Mouse (Mus musculus): Measurements from ENCODE around the gene Tuba4a. TPM values are rescaled to one million over a fixed set of nuclear protein-coding genes. Genes with fewer than 3 reads are reported as not detected.

Gene Tuba4a
- total RNA-seq (2023), result 183 TPM

GRCm38 (mm10) chr1:75219531-75219930, at the start of gene Tuba4a:
Gene Tuba4a (minus strand): TSS chr1:75219865.

DNA sequence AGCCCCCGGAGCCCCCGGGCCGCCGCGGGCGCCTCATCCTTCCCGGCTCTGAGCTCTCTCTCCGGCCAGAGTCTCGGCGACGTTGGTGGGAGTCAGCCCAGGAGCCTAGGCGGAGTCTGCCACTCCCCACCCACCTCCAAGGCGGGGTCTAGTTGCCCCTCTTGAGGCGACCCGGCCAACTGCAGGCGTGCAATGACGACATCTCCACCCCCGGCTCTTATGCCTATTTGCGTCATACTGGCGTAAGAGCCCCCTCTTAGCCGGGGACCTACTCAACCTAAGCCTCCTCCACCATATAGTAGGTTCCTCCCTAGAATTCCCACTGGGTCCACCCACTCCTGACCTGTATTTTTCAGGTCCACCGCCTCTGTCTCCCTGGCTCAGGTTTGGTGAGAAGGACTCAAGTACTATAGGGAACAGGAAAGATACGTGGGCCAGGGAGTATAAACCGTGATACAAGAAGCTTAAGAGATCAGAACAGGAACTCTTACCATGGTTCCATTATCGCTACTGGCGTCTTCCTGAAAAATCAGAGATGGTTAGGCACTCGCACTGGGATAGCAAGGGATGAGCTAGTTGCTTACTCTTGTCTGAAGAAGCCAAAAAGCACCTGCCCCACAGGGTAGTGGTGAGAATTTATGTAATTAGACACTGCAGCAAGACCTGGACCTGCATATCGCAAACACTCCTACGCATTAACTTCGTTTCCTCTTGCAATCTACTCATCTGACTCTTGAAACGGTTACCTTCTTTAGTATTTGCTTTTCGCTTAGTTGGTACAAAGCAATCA, 44.6 kb upstream of the Tuba4a start, which contains the start of gene Ptprn:
Ptprn (minus strand) TSS at position 412 of the 790 bp plus-strand sequence.

DNA sequence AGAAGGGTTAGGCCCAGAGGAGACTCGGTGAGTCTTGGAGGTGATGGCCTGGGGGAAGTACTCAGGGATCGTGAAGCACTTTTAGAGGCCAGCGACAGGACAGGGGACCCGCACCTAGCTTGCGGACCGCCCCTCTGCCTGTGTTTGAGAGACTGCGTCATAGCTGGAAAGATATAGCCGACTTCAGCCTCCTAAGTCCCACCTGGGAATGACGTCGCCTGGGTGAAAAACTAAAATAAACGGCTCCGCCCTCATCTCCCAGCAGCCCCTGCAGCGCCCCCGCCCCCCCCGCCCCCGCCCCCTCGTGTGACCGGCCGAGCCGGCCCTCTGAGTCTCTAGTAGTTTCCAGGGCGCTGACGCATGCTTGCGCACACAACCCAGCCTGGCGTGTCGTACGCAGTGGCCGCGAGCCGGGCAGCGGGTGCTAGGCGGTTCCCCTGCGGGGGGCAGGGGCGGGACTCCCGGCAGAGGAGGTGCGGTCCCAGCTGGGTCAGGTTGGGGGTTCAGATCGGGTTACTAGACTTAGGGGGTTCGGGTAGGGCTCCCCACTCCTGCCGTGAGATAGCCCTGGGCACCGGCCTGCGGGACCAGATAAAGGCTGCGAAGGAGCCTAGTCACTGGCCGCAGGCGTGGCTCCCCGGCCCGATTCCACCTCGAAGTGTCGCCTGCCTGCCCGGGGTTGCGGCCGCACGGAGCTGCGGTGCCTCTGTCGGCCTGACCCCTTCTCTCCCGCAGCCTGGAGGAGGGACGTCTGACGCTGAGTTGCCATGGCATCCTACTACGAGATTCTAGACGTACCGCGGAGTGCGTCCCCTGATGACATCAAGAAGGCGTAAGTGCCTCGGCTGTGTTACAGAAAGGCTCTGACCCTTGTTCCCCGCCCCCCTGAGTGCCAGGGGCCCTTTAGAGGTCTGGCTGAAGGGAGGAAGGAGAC, 16.7 kb upstream of the Tuba4a start, which contains the start of gene Dnajb2:
Dnajb2 (plus strand) TSS at position 290 of the 934 bp plus-strand sequence.

DNA sequence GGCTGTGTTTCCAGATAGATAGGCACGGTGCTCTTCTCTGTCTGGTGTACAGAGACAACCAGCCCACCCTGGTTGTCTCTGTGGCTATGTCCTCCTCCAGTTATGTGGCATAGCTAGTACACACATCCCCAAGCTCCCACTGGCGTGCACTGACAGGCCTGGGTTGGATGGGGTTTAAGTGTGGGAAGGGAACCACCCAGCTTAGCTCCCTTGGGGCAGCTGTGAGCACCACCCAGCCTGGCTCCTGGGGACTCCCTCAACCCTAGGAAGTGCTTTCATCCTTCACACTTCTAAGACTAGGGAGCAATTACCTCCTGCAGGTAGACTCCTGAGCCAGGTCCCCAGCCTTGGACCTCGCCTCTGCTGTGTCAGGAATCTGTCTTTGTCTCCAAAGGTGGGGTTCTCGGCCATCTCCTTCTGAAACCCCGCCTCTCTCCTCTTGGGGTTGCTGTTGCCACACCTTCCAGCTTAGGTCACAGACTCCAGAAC, 12.0 kb upstream of the Tuba4a start, which contains the start of gene A630095N17Rik:
A630095N17Rik (minus strand) TSS at position 439 of the 489 bp plus-strand sequence.

DNA sequence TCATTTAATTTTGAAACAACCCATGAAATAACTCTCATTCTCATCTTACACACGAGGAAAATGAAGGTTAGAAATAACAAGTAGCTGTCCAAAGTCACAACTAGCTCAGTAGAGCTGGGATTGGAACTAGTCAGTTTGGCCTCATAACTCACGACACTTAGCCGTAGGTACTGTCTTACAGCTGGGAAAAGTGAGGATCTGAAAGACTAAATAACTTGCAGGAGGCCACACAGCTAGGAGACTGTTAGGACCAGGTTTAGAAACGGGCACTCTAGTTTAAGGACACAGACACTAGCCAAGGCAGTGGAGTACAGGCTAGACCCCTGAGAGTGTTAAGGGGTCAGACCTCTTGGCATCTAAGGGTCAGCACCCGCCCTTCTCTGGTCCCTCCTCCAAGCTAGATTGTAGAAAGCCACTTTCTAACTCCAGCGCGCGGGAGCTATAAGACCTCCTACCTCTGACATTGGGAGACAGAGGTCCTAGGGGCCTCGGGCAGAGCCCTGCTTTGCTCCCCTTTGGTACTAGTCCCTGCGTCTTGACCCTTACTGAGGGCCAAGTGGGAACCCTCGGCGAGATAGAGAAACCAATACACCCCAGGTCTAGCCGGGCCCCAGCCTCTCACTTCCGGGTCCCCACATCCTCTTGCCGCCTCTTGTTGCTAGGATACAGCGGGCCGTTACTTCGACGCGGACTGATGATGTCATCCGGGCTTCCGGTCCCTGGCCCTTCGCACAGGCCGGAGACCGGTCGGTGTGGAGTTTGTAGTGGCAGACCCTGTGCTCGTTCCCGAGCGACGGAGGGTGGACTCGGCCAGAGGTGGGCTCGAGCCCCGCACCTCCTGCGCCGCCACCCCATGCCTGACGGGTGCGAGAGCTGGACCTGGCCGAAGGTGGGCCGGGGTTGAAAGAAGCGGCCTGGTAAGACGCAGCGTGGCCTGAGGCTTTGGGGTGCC, 9.3 kb downstream of the Tuba4a start, which contains the start of the genes Glb1l and Stk16:
Glb1l (minus strand) TSS at position 678 of the 952 bp plus-strand sequence.
Stk16 (plus strand) TSS at position 703 of the 952 bp plus-strand sequence.

GRCm38 (mm10) chr1:75191622-75192402, 27.9 kb downstream of the Tuba4a start, which contains the start of the genes Ankzf1 and Atg9a:
Gene Ankzf1 (plus strand): TSS chr1:75192151.
Gene Atg9a (minus strand): TSS chr1:75192196.

DNA sequence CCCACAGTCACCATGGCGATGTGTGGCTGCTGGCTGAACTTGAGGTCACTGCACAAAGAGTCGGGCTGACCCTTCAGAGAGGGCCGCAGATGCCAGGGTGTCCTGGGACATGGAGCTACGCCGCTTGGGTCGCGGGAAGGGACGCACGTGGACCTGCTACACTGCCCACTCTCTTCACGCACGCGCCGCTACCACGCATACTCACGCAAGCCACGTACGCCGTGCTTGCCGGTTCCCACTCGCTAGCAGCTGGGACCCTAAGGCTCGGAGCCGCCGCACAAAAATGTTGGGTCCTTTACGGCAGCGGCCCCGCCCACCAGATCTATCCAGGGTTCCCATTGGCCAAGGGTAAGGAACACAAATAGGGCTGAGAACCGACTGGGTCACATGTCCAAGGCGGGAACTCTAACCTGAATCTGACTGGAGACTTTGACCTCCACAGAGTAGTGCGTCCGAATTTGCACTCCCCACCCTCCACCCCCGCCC, 39.5 kb downstream of the Tuba4a start, which contains the start of gene Abcb6:
Abcb6 (minus strand) TSS at position 288 of the 486 bp plus-strand sequence.

DNA sequence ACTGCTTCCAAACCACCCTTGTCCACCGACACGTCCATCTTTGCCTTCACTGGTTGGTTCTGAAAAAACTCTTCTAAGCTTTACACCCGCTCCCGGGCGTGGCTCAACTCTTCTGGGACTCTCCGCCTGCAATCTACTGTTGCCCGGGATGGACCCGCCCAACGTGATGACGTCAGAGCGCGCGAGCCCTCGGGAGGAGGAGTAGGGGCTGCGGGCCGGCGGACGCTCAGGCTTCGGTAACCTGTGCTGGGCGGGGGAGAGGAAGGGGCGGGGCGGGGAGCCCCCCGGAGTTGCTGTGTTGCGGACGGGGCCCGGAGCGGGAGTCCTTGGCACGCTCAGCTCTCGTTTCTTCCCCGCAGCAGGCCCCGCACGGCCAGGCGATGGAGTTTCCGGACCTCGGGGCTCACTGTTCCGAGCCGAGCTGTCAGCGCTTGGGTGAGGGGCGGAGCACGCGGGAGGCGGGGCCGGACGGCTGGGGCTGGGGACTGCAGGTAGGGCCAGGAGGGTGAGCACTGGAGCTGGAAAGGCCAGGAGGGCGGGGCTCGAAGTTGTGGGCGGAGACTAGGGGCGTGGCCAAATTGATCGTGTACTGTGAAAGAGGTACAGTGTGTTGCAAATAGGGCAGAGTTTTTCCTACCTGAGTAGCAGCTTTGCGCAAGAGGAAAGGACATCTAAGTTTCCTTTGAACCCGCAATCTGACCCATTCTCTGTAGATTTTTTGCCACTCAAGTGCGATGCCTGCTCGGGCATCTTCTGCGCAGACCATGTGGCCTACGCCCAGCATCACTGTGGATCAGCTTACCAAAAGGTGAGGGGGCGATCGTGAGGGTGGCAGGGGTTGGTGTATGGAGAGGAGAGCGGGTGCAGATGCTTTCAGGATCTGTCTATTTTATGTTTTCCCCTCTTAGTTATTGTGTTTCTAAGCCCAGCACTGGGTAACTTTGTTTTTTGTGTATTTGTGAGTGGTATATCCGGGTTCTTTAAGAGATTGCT, 50.9 kb downstream of the Tuba4a start, which contains the start of gene Zfand2b:
Zfand2b (plus strand) TSS at position 175 of the 993 bp plus-strand sequence.

Other genes starting within 250 kb of the Tuba4a start
- 5.0 TPM for gene Nhej1, start 94.7 kb downstream of the Tuba4a start, total RNA-seq (2023)
- gene Slc23a3, start 86.0 kb downstream of the Tuba4a start, total RNA-seq (2023), result 5.5 TPM
- gene Cnppd1, start 77.2 kb downstream of the Tuba4a start, total RNA-seq (2023), result 127 TPM
- 72.2 TPM for gene Retreg2, start 77.1 kb downstream of the Tuba4a start, total RNA-seq (2023)
- 39.0 TPM for gene Zfand2b, start 51.2 kb downstream of the Tuba4a start, total RNA-seq (2023)
- 3.5 TPM for gene Abcb6, start 39.5 kb downstream of the Tuba4a start, total RNA-seq (2023)
- 18.1 TPM for gene Ankzf1, start 27.7 kb downstream of the Tuba4a start, total RNA-seq (2023)
- 37.7 TPM for gene Atg9a, start 27.7 kb downstream of the Tuba4a start, total RNA-seq (2023)
- 14.8 TPM for gene Glb1l, start 9.1 kb downstream of the Tuba4a start, total RNA-seq (2023)
- 55.9 TPM for gene Stk16, start 9.0 kb downstream of the Tuba4a start, total RNA-seq (2023)
- gene A630095N17Rik, start 12.2 kb upstream of the Tuba4a start, total RNA-seq (2023), result not detected
- 44.8 TPM for gene Dnajb2, start 16.5 kb upstream of the Tuba4a start, total RNA-seq (2023)
- gene Ptprn, start 44.6 kb upstream of the Tuba4a start, total RNA-seq (2023), result 0.41 TPM
- not detected for gene Resp18, start 58.5 kb upstream of the Tuba4a start, total RNA-seq (2023)
- 34.7 TPM for gene Dnpep, start 98.1 kb upstream of the Tuba4a start, total RNA-seq (2023)
- gene Des, start 140.5 kb upstream of the Tuba4a start, total RNA-seq (2023), result not detected
- gene Speg, start 155.4 kb upstream of the Tuba4a start, total RNA-seq (2023), result 0.70 TPM
- gene Gmppa, start 216.1 kb upstream of the Tuba4a start, total RNA-seq (2023), result 44.5 TPM
- not detected for gene Asic4, start 230.6 kb upstream of the Tuba4a start, total RNA-seq (2023)